Mouse (Mus musculus) myocyte (in vitro differentiated cells): ENCODE measurements around the gene Anapc15.

Experiments used
- CEBPB ChIP-seq: IDR thresholded peaks from 2 replicates; pipeline ENCODE4 v1.6.1; 2011; ENCODE audit warnings: mild to moderate bottlenecking, moderate library complexity; ENCODE audit not compliant: poor library complexity, insufficient read depth, severe bottlenecking
- E2F4 ChIP-seq: IDR thresholded peaks from one replicate; pipeline ENCODE4 v1.6.1; 2011; ENCODE audit warnings: mild to moderate bottlenecking, control low read depth, moderate library complexity; ENCODE audit not compliant: insufficient read depth
- MAX ChIP-seq: IDR thresholded peaks from one replicate; pipeline ENCODE4 v1.6.1; 2011; ENCODE audit warnings: low read depth, mild to moderate bottlenecking, control low read depth
- MYOD1 ChIP-seq, 3 experiments: IDR thresholded peaks; one replicate each; pipeline ENCODE4 v1.6.1; 2011; ENCODE audit warnings: control low read depth in 2 of 3, low read depth in 2 of 3, mild to moderate bottlenecking in 2 of 3, moderate library complexity in 1 of 3; ENCODE audit not compliant: insufficient read length in 2 of 3, control insufficient read depth in 1 of 3
- MYOG ChIP-seq, 3 experiments: IDR thresholded peaks; one replicate each; pipeline ENCODE4 v1.6.1; 2011; ENCODE audit warnings: control low read depth in 2 of 3, low read depth in 2 of 3, mild to moderate bottlenecking in 2 of 3; ENCODE audit not compliant: insufficient read length in 2 of 3, control insufficient read depth in 1 of 3, insufficient read depth in 1 of 3
- POLR2A ChIP-seq: IDR thresholded peaks from one replicate; pipeline ENCODE4 v1.6.1; 2011; ENCODE audit warnings: low read depth, mild to moderate bottlenecking, control low read depth, moderate library complexity; ENCODE audit not compliant: insufficient read length
- POLR2AphosphoS2 ChIP-seq: IDR thresholded peaks from one replicate; pipeline ENCODE4 v1.6.1; 2011; ENCODE audit warnings: low read depth, control low read depth; ENCODE audit not compliant: insufficient read length
- TCF12 ChIP-seq: IDR thresholded peaks from one replicate; pipeline ENCODE4 v1.6.1; 2011; ENCODE audit warnings: mild to moderate bottlenecking, control low read depth; ENCODE audit not compliant: poor library complexity, insufficient read depth, severe bottlenecking
- TCF3 ChIP-seq: IDR thresholded peaks from one replicate; pipeline ENCODE4 v1.6.1; 2011; ENCODE audit warnings: low read depth, control low read depth; ENCODE audit not compliant: insufficient read length
- USF1 ChIP-seq: IDR thresholded peaks from one replicate; pipeline ENCODE4 v1.6.1; 2011; ENCODE audit warnings: low read depth, mild to moderate bottlenecking, control low read depth, moderate library complexity

GRCm38 (mm10) chr7:101911982-101912381 is 48.5 kb downstream of the Anapc15 start:
- no peak for TF ChIP-seq USF1
- no peak for TF ChIP-seq POLR2A
- TF ChIP-seq MAX, result no peak
- no peak for TF ChIP-seq MYOG (IDR thresholded peaks at IDR 0.05; ENCODE audit: control insufficient read depth in 1 of 3, insufficient read depth in 1 of 3, insufficient read length in 2 of 3, low read depth in 2 of 3)
- no peak for TF ChIP-seq TCF12
- no peak for TF ChIP-seq MYOD1 (IDR thresholded peaks at IDR 0.05; ENCODE audit: control insufficient read depth in 1 of 3, insufficient read length in 2 of 3, low read depth in 2 of 3)
- no peak for TF ChIP-seq CEBPB
- TF ChIP-seq POLR2AphosphoS2, result no peak
- no peak for TF ChIP-seq TCF3
- TF ChIP-seq E2F4, result no peak
